Mouse (Mus musculus): Measurements from ENCODE around the gene Ankrd17. TPM values are rescaled to one million over a fixed set of nuclear protein-coding genes. Genes with fewer than 3 reads are reported as not detected.

Gene Ankrd17
- polyA plus RNA-seq, 1 experiment from 2014 or later, result 28.1 TPM

DNA sequence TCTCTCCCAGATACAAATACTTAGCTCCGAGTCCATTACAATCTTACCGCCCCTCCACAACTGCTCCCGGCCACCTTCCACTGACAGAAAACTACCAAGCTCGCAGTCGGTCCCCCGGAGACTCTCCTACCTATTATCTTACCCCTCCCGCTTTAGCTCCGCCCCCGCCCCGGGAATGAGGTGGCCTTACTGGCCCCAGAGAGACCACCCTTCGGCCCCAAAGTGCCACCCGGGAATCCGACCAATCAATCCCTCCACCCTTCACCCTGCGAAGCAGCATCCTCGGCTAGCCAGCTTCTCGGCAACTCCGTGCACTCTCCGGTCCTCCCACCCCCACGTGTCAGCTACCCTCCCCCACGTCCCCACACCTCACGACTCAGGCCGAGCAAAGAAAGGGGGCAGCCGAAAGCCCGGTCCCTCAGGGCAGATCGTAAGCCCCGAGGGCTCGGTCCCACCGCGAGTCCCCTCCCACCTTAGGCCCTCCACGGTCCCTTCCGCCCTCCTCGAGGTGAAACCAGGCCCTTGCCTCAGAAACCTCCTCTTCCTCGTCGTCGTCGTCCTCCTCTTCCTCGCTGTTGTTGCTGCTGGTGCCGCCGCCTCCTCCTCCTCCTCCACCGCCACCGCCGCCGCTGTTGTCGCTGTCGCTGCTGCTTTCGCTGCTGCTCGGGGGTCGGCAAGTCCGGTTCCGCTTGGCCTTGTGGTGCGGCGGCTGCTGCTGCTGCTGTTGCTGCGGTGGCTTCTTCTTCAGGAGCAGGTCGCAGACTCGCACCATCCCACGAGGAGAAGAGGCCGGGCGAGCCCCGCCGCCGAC is 1.0 kb downstream of the Ankrd17 start:
- Histone ChIP-seq H3K4me2 (peak overlapping the region; percentile 63), H3K9me3 (no peaks in the 10 kb centered on the region), H3K36me3 (no peaks in the 10 kb centered on the region), H3K27me3 (no peaks in the 10 kb centered on the region), H3K4me1 (replicated peaks) (peaks cover 31% of the 10 kb centered on the region), H3K4me3 (peak overlapping the region; percentile 92), H3K9ac (peak overlapping the region; percentile 96), H3K27ac (peak overlapping the region; percentile 99)
- peak; percentile 43 for ATAC-seq (ENCODE audit: low FRiP score)
- WGBS, result under 1% methylated on average over 55 of the region's 61 CpGs

DNA sequence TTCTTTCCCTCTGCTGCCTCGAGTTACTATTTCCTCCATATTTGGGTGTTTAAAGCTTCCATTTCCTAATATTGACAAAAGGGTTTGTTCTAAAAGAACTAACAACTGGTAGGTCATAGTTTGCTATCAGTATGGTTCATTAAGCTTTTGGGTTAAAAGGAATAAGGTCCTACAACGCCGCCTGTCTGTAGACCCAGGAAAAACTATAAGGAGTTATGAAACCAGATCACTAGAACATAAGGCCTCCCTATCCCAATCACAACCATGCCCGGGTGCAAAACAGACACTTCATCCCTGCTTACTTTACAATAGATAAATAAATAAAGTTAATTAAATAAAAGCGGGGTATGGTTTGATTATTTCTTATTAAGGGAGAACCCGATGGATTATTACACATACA is 1.9 kb downstream of the Ankrd17 start:
- H3K4me2 ChIP-seq, result peak overlapping the region; percentile 63
- H3K9ac ChIP-seq, result peak overlapping the region; percentile 96
- no peaks in the 10 kb centered on the region for H3K9me3 ChIP-seq
- peaks cover 31% of the 10 kb centered on the region for H3K4me1 ChIP-seq (replicated peaks)
- peak overlapping the region; percentile 92 for H3K4me3 ChIP-seq
- ATAC-seq (ENCODE audit: low FRiP score), result no peak
- WGBS, result 7% methylated on average over 6 of the region's 6 CpGs
- no peak overlapping the region for H3K27ac ChIP-seq
- no peaks in the 10 kb centered on the region for H3K27me3 ChIP-seq
- H3K36me3 ChIP-seq, result peaks cover 6% of the 10 kb centered on the region

DNA sequence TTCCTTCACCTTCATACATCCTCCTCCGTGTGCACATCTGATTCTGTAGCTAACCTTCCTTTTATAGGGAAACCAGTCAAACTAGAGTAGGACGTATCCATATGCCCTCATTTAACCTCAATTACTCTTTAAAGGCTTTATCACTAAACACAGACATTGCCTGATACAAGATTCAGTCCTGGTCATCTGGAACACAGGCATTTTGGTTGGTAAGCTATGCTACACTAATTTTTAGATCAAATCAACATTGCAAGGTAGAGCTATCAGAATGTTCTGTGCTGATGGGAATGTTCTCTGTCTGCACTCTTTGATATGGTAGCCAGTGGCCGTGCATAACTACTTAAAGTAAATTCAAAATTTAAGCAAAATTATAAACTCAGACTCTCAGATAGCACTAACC is 10.6 kb downstream of the Ankrd17 start:
- H3K9me3 ChIP-seq, result no peaks in the 10 kb centered on the region
- no peak overlapping the region for H3K4me2 ChIP-seq
- H3K9ac ChIP-seq, result no peak overlapping the region
- ATAC-seq (ENCODE audit: low FRiP score), result no peak
- peaks cover 6% of the 10 kb centered on the region for H3K36me3 ChIP-seq
- WGBS, result 88% methylated on average over 3 of the region's 3 CpGs
- no peaks in the 10 kb centered on the region for H3K27me3 ChIP-seq
- no peak overlapping the region for H3K27ac ChIP-seq
- no peak overlapping the region for H3K4me3 ChIP-seq
- H3K4me1 ChIP-seq (replicated peaks), result 0 out of 2 replicates have a peak, but pooled peaks cover 7% of the 10 kb centered on the region

DNA sequence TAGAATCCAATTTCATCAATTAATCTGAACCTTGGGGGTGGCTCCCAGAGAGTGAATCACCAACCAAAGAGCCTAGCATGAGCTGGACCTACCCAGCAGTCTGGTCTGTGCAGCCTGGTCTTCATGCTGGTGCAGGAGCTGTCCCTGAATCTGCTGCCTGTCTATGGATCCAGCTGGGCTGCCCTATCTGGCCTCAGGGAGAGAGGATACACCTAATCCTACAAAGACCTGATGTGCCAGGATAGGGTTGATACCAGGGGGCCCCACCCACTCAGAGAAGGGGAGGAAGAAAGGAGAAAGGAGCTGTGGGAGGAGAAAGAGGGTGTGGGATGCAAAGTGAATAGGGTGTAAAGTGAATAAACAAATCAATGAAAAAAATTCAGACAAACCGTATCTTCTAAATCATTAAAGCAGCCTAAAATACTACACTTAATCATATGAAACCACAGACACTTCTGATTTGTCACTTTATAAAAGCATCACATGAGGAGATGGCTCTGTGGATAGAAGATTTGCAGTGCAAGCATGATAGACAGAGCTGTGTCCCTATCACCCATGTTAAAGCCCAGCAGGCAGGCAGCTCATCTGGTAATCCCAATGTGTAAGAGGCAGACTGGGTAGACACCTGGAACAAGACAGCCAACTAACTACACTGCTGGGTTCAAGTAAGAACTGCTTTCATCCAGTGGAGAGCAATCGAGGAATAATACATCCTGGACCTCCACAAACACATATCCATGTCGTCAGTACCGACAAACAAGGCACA is 12.6 kb downstream of the Ankrd17 start:
- Histone ChIP-seq H3K27me3 (no peaks in the 10 kb centered on the region), H3K36me3 (no peaks in the 10 kb centered on the region), H3K27ac (no peak overlapping the region), H3K9ac (no peak overlapping the region), H3K4me2 (no peak overlapping the region), H3K9me3 (no peaks in the 10 kb centered on the region), H3K4me1 (replicated peaks) (0 out of 2 replicates have a peak, but pooled peaks cover 7% of the 10 kb centered on the region), H3K4me3 (no peak overlapping the region)
- 96% methylated on average over 4 of the region's 4 CpGs for WGBS
- no peak for ATAC-seq (ENCODE audit: low FRiP score)

DNA sequence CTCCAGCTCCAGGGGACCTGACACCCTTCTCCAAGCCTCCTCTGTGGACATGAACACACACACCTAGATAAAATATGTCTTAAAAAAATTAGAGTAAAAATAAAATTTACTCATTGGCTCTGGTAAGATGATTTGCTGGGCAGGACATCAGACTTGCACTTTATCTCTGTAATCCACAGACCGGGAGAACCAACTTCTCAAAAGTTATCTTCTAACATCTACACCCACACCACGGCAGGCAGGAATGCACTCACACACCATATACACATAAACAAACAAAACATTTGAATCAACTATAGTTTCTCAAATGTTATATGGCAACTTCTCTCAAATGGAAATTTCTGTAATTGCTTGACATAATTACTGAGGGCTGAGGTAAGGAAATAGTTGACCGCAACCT is 19.5 kb downstream of the Ankrd17 start:
- whole genome bisulfite sequencing, result 95% methylated on average over 3 of the region's 3 CpGs
- ATAC-seq (ENCODE audit: low FRiP score), result no peak
- Histone ChIP-seq H3K4me1 (replicated peaks) (no peaks in the 10 kb centered on the region), H3K9me3 (no peaks in the 10 kb centered on the region), H3K4me3 (no peak overlapping the region), H3K4me2 (no peak overlapping the region), H3K27me3 (no peaks in the 10 kb centered on the region), H3K27ac (no peak overlapping the region), H3K36me3 (no peaks in the 10 kb centered on the region), H3K9ac (no peak overlapping the region)

DNA sequence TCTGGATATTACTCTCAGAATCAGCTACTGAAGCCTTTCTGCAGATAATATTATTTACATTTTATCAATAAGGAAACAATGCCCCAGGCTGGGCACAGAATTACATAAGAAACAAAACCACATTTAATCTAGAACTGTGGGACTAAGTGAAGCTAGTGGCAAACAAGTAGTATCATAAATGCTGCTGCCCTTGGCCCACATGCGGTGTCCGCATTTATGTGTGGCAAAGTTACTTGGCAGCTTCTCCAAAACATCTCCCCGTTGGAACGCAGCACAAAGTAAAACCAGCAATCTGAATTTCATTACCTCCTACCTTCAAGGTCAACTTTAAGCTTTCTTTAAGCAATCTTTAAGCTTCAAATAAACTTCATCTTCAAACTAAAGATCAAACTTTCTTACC is 25.5 kb downstream of the Ankrd17 start:
- WGBS, result 75% methylated on average over 4 of the region's 4 CpGs
- Histone ChIP-seq H3K9ac (no peak overlapping the region), H3K27me3 (no peaks in the 10 kb centered on the region), H3K36me3 (no peaks in the 10 kb centered on the region), H3K4me1 (replicated peaks) (peaks cover 11% of the 10 kb centered on the region), H3K27ac (no peak overlapping the region), H3K4me3 (no peak overlapping the region), H3K9me3 (no peaks in the 10 kb centered on the region), H3K4me2 (no peak overlapping the region)
- ATAC-seq (ENCODE audit: low FRiP score), result no peak

DNA sequence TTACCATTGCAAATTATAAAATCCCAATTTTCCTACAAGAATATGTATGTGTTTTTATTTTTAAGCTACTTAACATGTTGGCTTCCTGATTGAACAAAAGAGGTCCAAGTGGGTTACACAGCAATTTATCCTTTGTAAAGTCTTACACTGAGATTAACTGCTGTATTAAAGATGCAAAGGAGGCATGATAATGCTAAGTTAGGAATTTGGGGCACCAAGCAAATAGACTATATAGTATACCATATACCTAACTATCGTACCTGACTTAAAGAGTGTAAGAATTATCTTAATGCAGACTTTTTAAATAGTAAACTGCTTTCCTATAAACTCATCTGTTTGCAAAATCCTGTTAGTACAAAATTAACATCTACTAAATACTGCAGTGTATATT is 26.4 kb downstream of the Ankrd17 start:
- Histone ChIP-seq H3K9ac (peak overlapping the region; percentile 64; the same call in 1 of the 2 replicates), H3K36me3 (no peaks in the 10 kb centered on the region), H3K27me3 (no peaks in the 10 kb centered on the region), H3K4me2 (peak overlapping the region; percentile 59), H3K4me1 (replicated peaks) (peaks cover 11% of the 10 kb centered on the region), H3K9me3 (no peaks in the 10 kb centered on the region), H3K4me3 (peak overlapping the region; percentile 47), H3K27ac (peak overlapping the region; percentile 73)
- peak; percentile 37; the same call in 1 of the 2 replicates for ATAC-seq (ENCODE audit: low FRiP score)
- 85% methylated on average over 1 of the region's 1 CpGs for WGBS

DNA sequence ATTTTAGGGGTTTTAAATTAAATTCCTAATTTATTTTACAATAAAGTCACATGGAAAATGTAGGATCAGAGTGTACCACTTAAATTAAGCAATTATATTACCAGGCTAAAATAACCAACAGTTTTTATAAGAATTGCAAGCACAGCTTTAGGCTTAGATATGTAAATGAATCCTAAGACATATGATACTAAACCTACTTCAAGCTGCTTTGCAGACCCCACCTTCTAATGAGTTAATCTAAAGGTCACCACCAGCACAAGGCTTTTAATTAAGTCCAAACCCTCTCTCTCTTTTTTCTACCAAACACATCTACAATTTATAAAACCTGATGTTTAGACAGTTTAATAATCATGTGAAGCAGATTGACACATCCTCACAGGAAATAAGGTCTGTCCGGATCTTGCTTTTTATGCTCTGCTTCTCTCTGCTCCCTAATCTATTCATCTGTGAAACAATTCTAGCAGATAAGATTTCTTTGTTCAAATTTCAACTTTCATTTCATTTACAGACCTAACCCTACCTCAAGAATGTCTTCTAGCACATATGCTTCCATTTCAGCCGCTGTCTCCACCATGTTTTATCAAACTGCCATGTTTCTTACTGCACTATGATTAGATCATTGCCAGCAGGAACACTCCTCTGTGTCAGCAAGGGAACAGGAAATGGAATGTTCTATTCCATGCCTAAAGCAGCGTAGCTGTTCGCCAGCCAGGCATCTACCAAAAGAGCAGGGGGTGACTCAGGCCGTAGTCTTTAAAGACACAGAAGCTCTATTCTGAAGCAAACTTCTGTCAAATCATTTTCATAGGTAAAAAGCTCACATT is 27.0 kb downstream of the Ankrd17 start:
- Histone ChIP-seq H3K27me3 (no peaks in the 10 kb centered on the region), H3K4me2 (peak overlapping the region; percentile 59), H3K36me3 (no peaks in the 10 kb centered on the region), H3K9ac (peak overlapping the region; percentile 64), H3K4me1 (replicated peaks) (peaks cover 11% of the 10 kb centered on the region), H3K27ac (peak overlapping the region; percentile 73), H3K4me3 (peak overlapping the region; percentile 47), H3K9me3 (no peaks in the 10 kb centered on the region)
- peak; percentile 95 for ATAC-seq (ENCODE audit: low FRiP score)
- 13% methylated on average over 5 of the region's 5 CpGs for WGBS

DNA sequence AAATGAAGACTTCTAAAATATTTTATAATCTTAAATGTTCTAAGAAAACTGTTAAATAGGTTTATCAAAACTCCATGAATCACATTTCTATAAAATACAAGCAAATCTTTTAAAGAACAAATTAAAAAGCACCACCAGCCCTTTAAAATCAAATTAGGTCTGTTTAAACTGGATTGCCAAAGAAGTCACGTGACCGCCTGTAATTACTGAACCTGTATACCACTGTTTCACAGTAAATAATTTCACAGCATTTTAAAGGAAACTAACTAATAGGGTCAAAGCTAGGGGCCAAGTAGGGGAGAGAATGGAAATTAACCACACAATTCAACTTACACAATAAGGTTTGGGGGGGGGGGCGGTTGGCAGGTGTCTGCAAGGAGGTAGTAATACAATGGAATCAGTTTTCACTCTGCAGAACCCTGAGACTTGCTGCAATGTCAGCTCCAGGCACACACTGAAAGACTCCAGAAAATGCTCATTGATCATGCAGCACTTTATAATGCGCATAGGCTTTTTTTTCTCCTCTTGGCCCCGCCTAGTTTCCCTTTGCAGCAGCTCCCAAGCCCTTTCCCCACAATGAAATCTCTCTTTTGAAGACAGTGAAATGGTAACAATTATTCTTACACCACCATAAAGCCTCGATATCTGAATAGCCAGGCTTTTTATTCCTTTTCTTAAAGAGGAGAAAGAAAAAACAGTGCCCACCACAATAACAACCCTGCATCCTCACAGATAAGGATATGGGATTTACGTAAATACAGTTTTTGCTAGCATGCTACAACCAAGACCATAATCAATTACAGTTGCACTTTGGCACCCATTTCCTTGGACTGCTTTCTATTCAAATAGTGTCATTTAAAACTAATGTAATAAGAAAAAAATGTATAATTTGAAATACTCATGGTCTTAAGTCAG is 27.9 kb downstream of the Ankrd17 start:
- Histone ChIP-seq H3K36me3 (no peaks in the 10 kb centered on the region), H3K9me3 (no peaks in the 10 kb centered on the region), H3K9ac (peak overlapping the region; percentile 59; the same call in 1 of the 2 replicates), H3K4me3 (peak overlapping the region; percentile 29), H3K4me1 (replicated peaks) (peaks cover 11% of the 10 kb centered on the region), H3K27me3 (no peaks in the 10 kb centered on the region), H3K4me2 (peak overlapping the region; percentile 59), H3K27ac (peak overlapping the region; percentile 58)
- ATAC-seq (ENCODE audit: low FRiP score), result peak; percentile 41; the same call in 1 of the 2 replicates
- 28% methylated on average over 7 of the region's 7 CpGs for WGBS

DNA sequence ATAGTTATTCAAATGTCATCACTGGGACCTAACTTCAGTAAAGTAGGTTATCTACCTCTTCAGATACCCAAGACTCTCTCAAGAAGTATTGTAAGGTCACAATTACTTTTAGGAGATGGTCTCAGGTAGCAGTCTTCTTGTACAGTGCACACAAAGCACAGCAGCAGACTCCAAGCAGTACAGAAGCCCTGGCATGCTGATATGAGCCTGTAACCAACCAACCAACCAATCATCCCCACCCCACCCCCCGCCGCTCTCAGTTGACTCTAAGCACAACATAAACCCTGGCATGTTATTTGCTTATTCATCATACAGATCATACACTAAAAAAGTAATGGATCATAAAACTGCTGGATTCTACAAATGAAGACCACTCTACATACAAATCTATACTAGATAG is 33.9 kb downstream of the Ankrd17 start:
- WGBS, result 94% methylated on average over 2 of the region's 2 CpGs
- H3K4me1 ChIP-seq (replicated peaks), result peaks cover 11% of the 10 kb centered on the region

DNA sequence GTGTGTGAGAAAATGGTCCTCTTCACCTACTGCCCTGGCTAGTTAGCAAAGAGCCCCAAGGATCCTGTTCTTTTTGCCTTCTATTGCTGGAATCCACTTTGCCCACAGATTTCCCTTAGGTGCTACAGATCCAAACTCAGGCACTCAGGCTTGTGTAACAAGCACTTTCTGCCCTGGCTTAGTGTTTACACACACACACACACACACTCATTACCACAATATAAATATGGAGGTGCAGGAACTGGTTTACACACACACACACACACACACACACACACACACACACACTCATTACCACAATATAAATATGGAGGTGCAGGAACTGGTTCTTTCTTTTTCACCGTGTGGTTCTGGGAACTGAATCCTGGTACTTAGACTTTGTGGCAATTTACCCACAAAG is 35.3 kb downstream of the Ankrd17 start:
- 82% methylated on average over 1 of the region's 1 CpGs for WGBS
- H3K9ac ChIP-seq, result no peak overlapping the region
- no peak overlapping the region for H3K4me3 ChIP-seq
- no peaks in the 10 kb centered on the region for H3K27me3 ChIP-seq
- no peak overlapping the region for H3K4me2 ChIP-seq
- H3K36me3 ChIP-seq, result no peaks in the 10 kb centered on the region
- H3K9me3 ChIP-seq, result no peaks in the 10 kb centered on the region
- peaks cover 11% of the 10 kb centered on the region for H3K4me1 ChIP-seq (replicated peaks)
- H3K27ac ChIP-seq, result no peak overlapping the region
- no peak for ATAC-seq (ENCODE audit: low FRiP score)

More for the DNA sequence above, 33.9 kb downstream of the Ankrd17 start:
- Histone ChIP-seq H3K27me3 (no peaks in the 10 kb centered on the region), H3K4me2 (no peak overlapping the region), H3K9me3 (no peaks in the 10 kb centered on the region), H3K4me3 (no peak overlapping the region), H3K27ac (no peak overlapping the region), H3K36me3 (no peaks in the 10 kb centered on the region), H3K9ac (no peak overlapping the region)
- no peak for ATAC-seq (ENCODE audit: low FRiP score)

Data from hindbrain, embryonic 13.5 days (tissue).